Mouse (Mus musculus) right cerebral cortex, postnatal 10 days (tissue): Measurements from ENCODE around the gene Stat3.

Source experiments
- DNase-seq, 2 experiments: peaks; one replicate each; pipeline ENCODE4 v3.0.0; 2021; ENCODE audit warnings: low spot score in 2 of 2

Stat3 gene

DNA sequence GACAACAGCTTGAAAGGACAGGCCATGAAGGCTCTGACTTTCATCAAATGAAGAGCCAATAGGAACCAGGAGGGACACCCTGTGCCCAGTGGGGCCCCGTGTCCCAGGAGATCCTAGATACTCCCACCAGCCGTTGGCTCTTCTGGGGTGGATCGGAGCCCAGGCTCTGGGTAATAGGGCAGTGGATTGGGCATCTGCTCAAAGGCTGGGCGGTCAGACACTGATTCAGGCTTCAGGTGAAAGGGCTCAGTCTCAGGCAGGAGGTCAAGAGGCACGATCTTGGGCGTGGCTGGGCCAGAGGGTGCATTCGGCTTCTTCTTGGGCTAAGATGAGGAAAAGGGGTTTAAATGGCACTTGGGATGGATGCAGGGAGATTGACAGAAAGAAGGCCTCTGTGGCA lies 24.8 kb upstream of the Stat3 start:
- no peak for DNase-seq

DNA sequence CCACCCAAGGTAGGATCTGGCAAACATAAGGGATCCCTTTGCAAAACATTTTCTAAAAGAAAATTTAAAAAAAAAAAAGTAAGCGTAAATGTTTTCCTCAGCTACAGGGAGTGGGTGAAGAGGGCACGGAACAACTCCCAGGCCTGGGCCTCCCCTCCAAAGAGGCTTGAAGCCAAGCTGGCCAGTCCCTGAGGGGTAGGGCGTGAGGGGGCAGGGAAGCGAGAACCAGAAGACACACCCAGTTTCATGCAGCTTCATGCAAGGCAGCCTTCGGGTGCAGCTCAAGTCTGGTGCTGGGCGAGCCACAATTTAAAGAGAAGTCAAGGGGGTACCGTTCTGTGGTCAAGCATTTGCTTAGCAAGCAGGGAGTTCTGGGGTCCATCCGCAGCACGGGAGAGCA lies 24.3 kb upstream of the Stat3 start:
- no peak for DNase-seq

DNA sequence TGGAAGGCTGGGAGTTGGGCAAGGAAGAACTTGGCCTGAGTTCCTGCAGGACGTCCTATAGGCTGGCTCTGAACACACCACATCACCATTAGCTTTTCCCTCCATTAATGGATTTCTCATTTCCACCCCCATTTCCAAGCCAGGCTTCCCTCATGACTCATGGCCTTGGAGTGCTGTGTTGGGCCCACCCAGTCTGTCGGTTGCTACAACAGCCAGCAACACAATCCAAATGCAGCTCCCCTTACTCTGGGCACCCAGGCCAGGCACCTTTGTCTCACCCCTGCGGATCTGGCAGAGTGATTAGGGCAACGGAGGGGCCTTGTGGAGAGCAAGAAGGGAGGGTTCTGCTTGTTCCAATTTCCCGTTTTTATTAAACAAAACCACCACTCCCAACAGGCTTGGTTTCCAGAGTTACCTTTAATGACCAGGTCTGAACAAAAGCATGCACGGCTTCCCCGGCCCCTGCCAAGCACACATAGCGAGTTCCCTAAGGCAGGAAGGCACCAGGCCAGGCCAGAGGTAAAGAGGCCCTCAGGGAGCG lies 23.1 kb upstream of the Stat3 start:
- DNase-seq: no peak

GRCm38 (mm10) chr11:100960540-100960939 lies 21.2 kb upstream of the Stat3 start:
- DNase-seq: peak; percentile 67 to 71

DNA sequence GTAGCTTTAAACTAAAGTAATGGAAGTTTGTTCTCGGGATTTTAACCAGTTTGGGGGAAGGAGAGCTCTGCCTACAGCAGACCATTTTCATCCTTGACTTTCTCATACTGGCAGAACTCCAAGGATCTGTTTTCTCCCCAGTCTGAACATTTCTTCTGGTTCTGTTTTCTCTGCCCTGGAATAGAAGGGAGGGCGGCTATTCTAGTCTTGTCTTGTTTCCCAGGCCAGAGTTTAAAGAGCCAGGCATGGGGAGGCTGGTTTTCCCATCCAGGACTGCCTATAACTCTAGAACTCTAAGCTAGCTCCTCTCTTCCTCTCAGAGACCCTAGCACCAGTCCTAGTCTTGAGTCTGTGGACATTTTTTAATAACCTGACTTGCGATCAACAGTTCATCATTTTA lies 20.5 kb upstream of the Stat3 start:
- no peak for DNase-seq

GRCm38 (mm10) chr11:100959464-100959810 lies 20.1 kb upstream of the Stat3 start:
- DNase-seq: peak; percentile 48 to 78

GRCm38 (mm10) chr11:100958613-100959463 lies 19.5 kb upstream of the Stat3 start:
- no peak for DNase-seq

DNA sequence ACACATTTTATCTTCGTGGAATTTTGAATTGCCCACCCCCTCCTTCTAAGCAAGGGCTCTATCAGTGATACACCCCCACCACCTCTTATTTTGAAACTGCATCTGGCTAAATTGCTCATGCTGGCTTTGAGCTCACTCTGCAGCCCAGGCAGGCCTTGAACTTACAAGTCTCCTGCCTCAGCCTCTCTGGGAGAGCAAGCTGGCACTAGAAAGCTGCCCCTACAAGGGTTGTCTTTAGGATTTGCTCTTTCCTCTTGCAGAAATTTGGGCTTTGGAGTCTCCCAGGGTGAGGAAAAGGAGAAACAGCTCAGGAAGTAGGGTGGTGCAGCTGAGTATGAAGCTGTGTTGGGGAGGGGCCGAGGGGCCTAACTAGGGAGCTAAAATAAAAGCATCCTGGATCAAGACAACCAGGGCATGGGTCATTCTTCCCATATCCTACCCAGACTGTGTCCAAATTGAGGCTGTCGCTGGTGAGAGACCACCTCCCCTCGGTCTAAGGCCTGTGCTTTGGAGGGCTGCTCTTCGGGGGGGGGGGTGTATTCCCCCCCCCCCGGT lies 18.7 kb upstream of the Stat3 start:
- no peak for DNase-seq

DNA sequence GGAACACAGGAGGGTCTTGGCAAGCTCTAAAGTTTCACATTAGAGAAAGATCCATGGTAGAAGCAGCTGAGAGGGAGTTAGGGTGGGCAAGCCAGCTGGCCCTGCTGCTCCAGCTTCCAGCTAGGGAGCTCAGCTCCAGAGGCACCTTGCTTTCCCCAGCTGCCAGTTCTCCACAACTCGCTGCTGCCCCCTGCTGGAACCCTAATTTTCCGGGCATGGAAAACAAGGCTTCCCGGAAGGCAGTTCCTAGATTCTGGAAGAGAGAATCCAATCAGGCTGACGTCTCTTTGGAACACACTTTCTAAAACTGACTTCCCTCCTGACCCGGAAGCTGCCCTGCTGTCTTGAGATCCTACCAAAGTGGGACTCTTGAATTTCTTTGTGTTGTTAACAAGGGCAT lies 17.9 kb upstream of the Stat3 start:
- peak; percentile 85 to 94 for DNase-seq

- DNase-seq: no peak
Measured at GRCm38 (mm10) chr11:100949540-100949939, 10.2 kb upstream of the Stat3 start.

DNA sequence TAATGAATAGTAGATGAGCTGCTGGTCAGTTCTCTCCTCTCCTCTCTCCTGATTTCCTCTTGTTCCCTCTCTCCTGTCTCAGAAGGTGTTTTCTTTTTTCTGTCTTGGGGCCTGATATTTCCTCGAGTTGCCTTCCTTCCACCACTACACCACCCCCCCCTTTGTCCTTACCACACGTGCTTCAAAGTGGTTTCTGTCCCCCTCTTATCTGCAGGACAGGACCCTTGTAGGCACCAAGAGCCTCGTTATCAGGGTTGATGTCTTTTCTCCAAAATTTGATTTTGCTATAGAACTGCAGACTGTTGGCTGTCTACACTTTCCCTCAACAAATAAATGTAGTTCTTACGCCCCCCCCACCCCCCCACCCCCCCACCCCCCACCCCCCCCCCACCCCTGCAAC lies 9.0 kb upstream of the Stat3 start:
- DNase-seq: no peak

DNA sequence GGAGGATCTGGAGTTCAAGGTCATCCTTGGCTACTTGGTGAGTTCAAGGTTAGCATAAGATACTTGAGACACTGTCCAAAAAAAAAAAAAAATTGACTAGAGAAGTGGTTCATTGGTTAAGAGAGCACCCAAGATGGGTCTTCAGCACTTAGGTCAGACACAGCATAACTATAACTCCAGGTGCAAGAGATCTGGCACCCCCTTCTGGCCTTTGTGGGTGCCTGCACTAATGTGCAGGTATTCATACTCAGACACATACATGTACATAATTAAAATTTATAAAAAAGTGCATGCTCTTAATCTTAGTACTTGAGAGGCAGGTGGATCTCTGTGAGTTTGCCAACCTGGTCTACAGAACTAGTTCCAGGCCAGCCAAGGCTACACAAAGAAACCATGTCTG lies 8.2 kb upstream of the Stat3 start:
- no peak for DNase-seq

- peak; percentile 60 to 63 for DNase-seq
Measured at GRCm38 (mm10) chr11:100946862-100947261, 7.5 kb upstream of the Stat3 start.

GRCm38 (mm10) chr11:100942388-100942787 lies 3.0 kb upstream of the Stat3 start:
- no peak for DNase-seq

GRCm38 (mm10) chr11:100938711-100939511 lies 429 bp downstream of the Stat3 start:
- no peak for DNase-seq

GRCm38 (mm10) chr11:100938112-100938511 lies 1.2 kb downstream of the Stat3 start:
- no peak for DNase-seq

- DNase-seq: no peak
Measured at GRCm38 (mm10) chr11:100937295-100937694, 2.0 kb downstream of the Stat3 start.

DNA sequence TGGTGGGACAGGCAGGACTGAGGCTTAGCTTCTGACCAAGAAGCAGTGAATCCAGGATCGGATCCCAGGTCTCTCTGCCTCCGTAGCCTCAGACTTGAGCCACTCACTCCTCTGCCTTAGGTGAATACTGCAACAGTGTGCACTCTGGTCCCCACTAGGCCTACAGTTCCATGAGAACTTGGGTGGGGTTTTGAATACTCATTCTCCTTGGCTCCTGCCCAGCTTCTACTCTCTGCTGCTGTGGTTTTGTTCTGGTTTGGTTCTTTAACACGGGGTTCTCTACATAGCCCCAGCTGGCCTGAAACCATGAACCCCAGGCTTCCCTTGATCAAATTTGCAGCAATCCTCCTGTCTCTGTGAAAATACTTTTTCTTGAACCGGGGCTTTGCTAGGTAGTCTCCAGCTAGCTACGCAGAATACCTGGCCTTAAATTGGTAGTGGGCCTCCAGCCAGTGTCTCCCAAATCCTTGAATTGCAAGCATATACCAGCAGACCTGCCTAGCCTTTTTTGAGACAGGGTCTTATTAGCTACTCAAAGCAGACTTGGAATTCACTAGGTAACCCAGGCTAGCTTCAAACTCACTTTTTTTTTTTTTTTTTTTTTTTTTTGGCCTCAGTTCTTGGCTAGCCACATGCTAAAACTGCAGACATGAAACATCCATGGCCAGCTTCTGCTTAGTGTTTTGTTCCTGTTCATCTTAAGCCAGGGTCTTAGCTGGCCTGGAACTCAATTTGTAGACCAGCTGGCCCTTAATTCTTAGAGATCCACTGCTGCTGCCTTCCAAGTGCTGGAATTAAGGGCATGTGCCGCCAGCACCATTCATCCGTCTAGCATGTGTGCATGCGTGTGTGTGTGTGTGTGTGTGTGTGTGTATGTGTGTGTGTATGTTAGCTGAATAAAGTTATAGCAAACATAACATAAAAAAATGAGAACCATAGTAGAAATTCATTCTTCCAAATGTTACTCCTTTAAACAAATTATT lies 3.7 kb downstream of the Stat3 start:
- no peak for DNase-seq

DNA sequence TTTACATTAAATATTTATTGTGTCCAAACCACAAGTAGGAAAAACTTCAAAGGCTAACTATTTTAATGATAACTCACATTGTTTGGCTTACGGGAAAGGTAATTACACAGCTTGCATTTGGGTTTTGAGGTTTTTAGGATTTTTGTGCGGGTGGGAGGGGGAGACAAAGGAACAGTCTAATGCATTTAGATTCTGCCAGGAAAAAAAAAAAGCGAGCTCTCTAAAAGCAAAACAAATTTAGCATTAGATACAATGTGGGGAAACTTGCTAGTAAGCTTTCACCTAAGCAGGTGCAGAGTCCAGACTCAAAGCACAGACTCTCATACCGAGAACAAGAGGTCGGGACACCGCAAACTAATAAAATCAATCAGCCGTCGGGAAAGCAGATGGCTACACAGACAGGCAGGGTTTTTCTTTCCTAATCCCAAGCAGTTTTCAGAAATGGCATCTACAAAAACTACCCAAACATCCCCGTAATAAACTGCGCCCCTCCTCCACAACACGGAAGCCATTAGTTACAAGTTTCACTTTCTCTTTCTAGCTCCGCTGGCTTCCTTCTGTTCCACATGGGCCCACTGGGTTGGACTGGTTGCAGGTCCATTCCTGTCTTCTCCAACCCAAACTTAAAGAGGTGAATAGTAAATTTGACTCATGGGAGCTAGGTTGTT lies 8.0 kb downstream of the Stat3 start:
- no peak for DNase-seq

DNA sequence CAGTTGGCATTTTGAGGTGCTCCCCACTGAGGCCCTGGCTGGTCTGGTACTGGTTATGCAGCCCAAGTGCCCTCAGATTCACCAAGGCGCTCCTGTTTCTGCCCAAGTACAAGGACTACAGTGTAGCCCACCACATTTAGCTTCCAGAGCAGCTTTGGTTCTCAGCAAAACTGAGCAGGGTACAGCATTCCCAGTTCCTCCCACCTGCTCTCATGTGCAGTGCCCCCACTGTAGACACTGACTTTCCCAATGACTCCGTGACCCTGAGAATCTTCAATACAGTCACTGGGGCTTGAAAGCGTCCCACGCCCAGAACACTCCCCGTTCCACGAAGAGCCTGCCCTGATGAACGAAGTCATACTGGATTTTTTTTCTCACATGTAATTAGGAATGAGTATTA lies 8.7 kb downstream of the Stat3 start:
- no peak for DNase-seq

GRCm38 (mm10) chr11:100927386-100927785 lies 12.0 kb downstream of the Stat3 start:
- no peak for DNase-seq
